Mouse (Mus musculus) embryonic facial prominence, embryonic 12.5 days (tissue): Measurements from ENCODE around the gene Mt4. TPM values are rescaled to one million over a fixed set of nuclear protein-coding genes. Genes with fewer than 3 reads are reported as not detected.
"Not testable (repeated sequence)": the region's sequence is repeated elsewhere in the genome, so short reads cannot be mapped to it uniquely, and the experiment has no call there.

ENCODE experiments used
- ATAC-seq: fragments of 200-750 bp; cut with Nextera tagmentation; 2 replicates; pipeline ENCODE4 v1.8.0; 2017; ENCODE audit not compliant: insufficient number of reproducible peaks, insufficient read depth, low FRiP score, low TSS enrichment
- H3K27ac ChIP-seq: fragments of 300-500 bp; sonication (generic); 2 replicates; pipeline ENCODE4 v1.5.1; 2016; ENCODE audit warnings: mild to moderate bottlenecking
- H3K27me3 ChIP-seq: fragments of 300-500 bp; sonication (generic); 2 replicates; pipeline ENCODE4 v1.6.1; 2016; ENCODE audit warnings: mild to moderate bottlenecking, moderate library complexity
- H3K36me3 ChIP-seq: fragments of 300-500 bp; sonication (generic); 2 replicates; pipeline ENCODE4 v1.6.1; 2016; ENCODE audit warnings: mild to moderate bottlenecking
- H3K4me1 ChIP-seq: fragments of 300-500 bp; sonication (generic); 2 replicates; pipeline ENCODE4 v1.6.1; 2016
- H3K4me2 ChIP-seq: fragments of 300-500 bp; sonication (generic); replicated peaks from 2 replicates; pipeline ENCODE4 v1.6.1; 2016; ENCODE audit warnings: mild to moderate bottlenecking, moderate library complexity
- H3K4me3 ChIP-seq: fragments of 300-500 bp; sonication (generic); 2 replicates; pipeline ENCODE4 v1.5.1; 2016; ENCODE audit warnings: mild to moderate bottlenecking
- H3K9ac ChIP-seq: fragments of 300-500 bp; sonication (generic); 2 replicates; pipeline ENCODE4 v1.6.1; 2016; ENCODE audit warnings: mild to moderate bottlenecking, moderate library complexity
- H3K9me3 ChIP-seq: fragments of 300-500 bp; sonication (generic); 2 replicates; pipeline ENCODE4 v1.6.1; 2016; ENCODE audit warnings: mild to moderate bottlenecking, moderate library complexity
- WGBS: fragments of 180-500 bp; shearing (Covaris S2); methylation state at CpG from one replicate; pipeline ENCODE4 v1.1.7; 2016; 5-methylcytosine and 5-hydroxymethylcytosine counted together
- polyA plus RNA-seq: library from polyadenylated mRNA; unstranded; fragments of >200 nt; fragmentation: Nextera tagmentation; extraction: Ambion mirVana; gene quantifications from 2 replicates; pipeline ENCODE4 v1.2.1, GENCODE M21; 2016

Gene Mt4
- polyA plus RNA-seq, 1 experiment from 2014 or later: not detected

GRCm38 (mm10) chr8:94140266-94140795 is 3.3 kb downstream of the Mt4 start:
- Histone ChIP-seq H3K4me1 (no peaks in the 10 kb centered on the region), H3K36me3 (no peaks in the 10 kb centered on the region), H3K4me3 (no peak overlapping the region), H3K27me3 (no peaks in the 10 kb centered on the region), H3K9me3 (no peaks in the 10 kb centered on the region), H3K27ac (no peak overlapping the region), H3K9ac (no peak overlapping the region), H3K4me2 (no peak overlapping the region)
- ATAC-seq: no peak
- WGBS: 81% methylated on average over 4 of the region's 4 CpGs

GRCm38 (mm10) chr8:94148236-94148635 is 11.2 kb downstream of the Mt4 start:
- H3K27ac ChIP-seq: no peak overlapping the region
- H3K36me3 ChIP-seq: no peaks in the 10 kb centered on the region
- peaks cover 23% of the 10 kb centered on the region for H3K27me3 ChIP-seq
- H3K9me3 ChIP-seq: no peaks in the 10 kb centered on the region
- 39% methylated on average over 5 of the region's 5 CpGs for WGBS
- H3K9ac ChIP-seq: no peak overlapping the region
- H3K4me3 ChIP-seq: no peak overlapping the region
- peaks cover 9% of the 10 kb centered on the region for H3K4me1 ChIP-seq
- no peak overlapping the region for H3K4me2 ChIP-seq
- no peak for ATAC-seq

DNA sequence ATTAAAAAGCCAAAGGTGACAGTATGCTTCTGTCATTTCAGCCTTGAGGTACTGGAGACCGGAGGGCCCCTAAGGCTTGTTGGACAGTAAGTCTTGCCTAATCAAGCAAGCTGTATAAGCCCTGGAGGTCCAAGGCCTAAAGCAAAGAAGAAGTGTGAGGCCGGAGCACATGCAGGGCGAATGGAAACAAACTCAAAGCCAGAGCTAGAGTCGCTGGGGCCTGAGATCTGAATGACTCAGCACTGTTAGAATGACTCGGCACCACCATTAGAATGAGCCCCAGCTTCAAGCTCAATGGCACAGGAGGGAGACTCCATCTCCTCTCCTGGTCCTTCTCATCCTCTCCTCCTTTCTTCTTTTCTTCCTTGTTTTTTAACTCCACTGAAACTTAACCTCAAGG is 13.9 kb downstream of the Mt4 start:
- ATAC-seq: no peak
- Histone ChIP-seq H3K4me2 (no peak overlapping the region), H3K9me3 (no peaks in the 10 kb centered on the region), H3K36me3 (no peaks in the 10 kb centered on the region), H3K4me1 (peaks cover 14% of the 10 kb centered on the region), H3K27me3 (peaks cover 34% of the 10 kb centered on the region), H3K9ac (no peak overlapping the region), H3K4me3 (no peak overlapping the region), H3K27ac (no peak overlapping the region)
- WGBS: 76% methylated on average over 5 of the region's 5 CpGs

DNA sequence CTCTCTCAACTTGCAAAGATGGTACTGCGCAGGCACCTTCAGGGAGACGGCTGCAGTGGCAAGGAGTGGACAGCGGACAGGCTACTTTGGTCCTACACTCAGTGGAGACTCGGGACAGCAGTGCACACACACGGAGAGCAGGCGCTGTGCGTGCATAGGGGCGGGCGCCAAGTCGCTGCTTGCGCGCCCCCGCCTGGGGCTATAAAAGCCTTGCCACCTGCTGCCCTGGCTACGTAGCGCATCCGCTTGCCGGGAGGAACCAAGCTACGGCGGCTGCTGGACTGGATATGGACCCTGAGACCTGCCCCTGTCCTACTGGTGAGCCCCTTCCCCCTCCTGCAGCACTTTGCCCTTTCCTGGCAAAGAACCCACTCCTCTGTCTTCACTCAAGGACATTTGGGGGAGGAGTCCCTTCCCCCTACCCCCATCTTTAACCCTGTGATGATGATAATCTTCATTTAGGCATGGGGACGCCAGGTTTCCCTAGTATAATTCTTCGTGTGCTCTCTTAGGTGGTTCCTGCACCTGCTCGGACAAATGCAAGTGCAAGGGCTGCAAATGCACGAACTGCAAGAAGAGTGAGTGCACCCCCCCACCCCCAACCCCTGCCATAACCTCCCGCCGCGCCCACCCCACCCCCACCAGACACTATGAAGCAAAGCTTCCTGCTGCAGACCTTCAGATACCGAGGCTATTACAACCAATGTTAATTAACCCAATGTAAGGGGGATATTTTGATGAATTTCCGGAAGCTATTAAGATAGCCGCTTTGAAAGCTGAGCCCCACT is 15.7 kb downstream of the Mt4 start, which contains the start of gene Mt3:
TSS of gene Mt3 (plus strand) at position 95 of the 788 bp plus-strand sequence.
- H3K9ac ChIP-seq: peak within 1 kb of the TSS; percentile 15; the same call in 1 of the 2 replicates
- peak within 1 kb of the TSS; percentile 57 for H3K4me2 ChIP-seq
- H3K9me3 ChIP-seq: no peaks in the 10 kb centered on the region
- H3K4me1 ChIP-seq: peaks cover 14% of the 10 kb centered on the region
- H3K4me3 ChIP-seq: peak within 1 kb of the TSS; percentile 27
- H3K27ac ChIP-seq: no peak within 1 kb of the TSS
- 0 out of 2 replicates have a peak, but pooled peaks have one; percentile 50 for ATAC-seq
- 2% methylated on average over 29 of the region's 29 CpGs for WGBS
- peaks cover 34% of the 10 kb centered on the region for H3K27me3 ChIP-seq
- H3K36me3 ChIP-seq: no peaks in the 10 kb centered on the region

DNA sequence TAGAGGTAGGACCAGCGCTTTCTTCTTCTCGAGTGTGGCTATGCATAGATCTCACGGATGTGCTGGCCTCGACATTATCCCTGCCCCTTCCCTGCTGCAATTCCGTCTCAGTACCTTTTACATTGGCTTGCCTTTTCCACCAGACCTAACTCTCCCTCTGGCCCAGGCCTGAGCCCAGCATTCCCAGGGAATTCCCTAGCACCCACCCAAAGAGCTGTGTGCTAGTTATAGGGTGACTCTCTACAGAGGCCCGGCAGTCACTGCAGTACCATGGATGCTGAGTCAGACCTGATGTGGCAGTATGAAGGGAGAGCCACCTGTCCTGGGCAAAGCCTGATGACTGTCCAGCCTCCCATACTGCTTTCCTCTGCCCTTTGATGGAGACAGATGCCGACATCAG is 16.5 kb downstream of the Mt4 start:
- Histone ChIP-seq H3K9me3 (no peaks in the 10 kb centered on the region), H3K27ac (no peak overlapping the region), H3K27me3 (peaks cover 34% of the 10 kb centered on the region), H3K4me2 (peak overlapping the region; percentile 57), H3K4me3 (0 out of 2 replicates have a peak overlapping the region, but pooled peaks have one; percentile 27), H3K36me3 (no peaks in the 10 kb centered on the region), H3K9ac (no peak overlapping the region), H3K4me1 (peaks cover 14% of the 10 kb centered on the region)
- WGBS: 26% methylated on average over 7 of the region's 7 CpGs
- 0 out of 2 replicates have a peak, but pooled peaks have one; percentile 24 for ATAC-seq

DNA sequence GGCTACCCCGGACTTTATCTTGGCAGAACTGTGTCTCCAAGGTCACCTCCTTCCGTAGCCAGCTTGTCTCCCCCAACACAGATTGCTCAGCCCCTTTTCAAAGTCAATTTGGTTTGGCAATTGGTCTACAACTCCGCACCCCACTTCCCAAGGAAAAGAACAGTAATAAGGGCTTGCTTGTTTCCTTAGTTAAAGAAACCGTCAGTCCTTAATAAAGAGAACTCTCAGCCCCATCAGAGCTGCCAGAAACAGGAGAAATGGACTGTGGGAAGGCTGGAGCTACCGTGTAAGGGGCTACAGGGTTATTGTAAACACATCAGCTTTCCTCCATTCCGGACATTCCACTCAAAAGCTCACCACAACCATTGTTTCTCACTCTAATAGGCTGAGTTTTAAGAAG is 17.5 kb downstream of the Mt4 start:
- H3K36me3 ChIP-seq: no peaks in the 10 kb centered on the region
- no peak overlapping the region for H3K27ac ChIP-seq
- H3K4me3 ChIP-seq: no peak overlapping the region
- H3K4me2 ChIP-seq: no peak overlapping the region
- no peaks in the 10 kb centered on the region for H3K9me3 ChIP-seq
- peaks cover 14% of the 10 kb centered on the region for H3K4me1 ChIP-seq
- ATAC-seq: no peak
- 47% methylated on average over 6 of the region's 6 CpGs for WGBS
- peaks cover 34% of the 10 kb centered on the region for H3K27me3 ChIP-seq
- H3K9ac ChIP-seq: no peak overlapping the region

DNA sequence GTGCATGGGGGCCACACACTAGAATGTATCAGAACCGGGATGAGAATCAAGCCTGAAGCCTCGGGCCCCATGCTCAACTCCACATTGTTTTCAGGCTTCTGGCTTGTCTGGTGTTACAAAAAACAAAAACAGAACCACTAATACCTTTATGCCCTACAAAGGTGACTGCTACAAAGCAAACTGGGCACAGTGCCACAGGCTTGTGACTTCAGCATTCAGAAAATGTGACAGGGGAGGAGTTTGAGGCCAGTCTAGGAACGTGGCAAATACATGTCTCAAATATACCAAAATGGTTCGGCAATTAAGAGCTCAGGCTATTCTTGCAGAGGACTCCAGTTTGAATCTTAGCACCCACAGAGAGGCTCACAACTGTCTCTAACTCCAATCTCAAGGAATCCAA is 19.1 kb downstream of the Mt4 start:
- H3K4me2 ChIP-seq: no peak overlapping the region
- no peak overlapping the region for H3K9ac ChIP-seq
- H3K27me3 ChIP-seq: peaks cover 30% of the 10 kb centered on the region
- no peaks in the 10 kb centered on the region for H3K9me3 ChIP-seq
- H3K4me3 ChIP-seq: no peak overlapping the region
- H3K27ac ChIP-seq: no peak overlapping the region
- no peaks in the 10 kb centered on the region for H3K36me3 ChIP-seq
- 68% methylated on average over 4 of the region's 4 CpGs for WGBS
- peaks cover 14% of the 10 kb centered on the region for H3K4me1 ChIP-seq
- no peak for ATAC-seq

DNA sequence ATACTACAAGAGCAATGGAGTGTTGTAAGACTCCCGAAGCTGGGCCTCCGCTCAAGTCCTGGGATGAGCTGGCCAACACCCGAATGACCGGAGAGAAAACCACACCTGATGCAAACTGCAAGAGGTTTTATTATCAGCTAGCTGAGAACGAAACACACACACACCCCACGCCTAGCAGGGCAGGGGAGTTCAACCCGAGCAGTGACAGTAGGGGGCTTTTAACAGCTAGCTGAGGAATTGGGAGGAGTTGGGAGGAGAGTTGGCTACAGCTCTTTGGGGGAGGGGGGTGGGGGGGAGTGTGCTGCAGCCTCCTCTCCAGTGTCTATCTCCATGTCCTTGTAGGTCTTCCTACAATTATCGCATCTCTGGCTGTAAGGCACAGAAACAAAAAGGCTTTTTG is 28.8 kb downstream of the Mt4 start:
- not testable (repeated sequence) for H3K36me3 ChIP-seq, H3K4me3 ChIP-seq, H3K4me2 ChIP-seq, H3K9ac ChIP-seq, H3K27ac ChIP-seq, ATAC-seq, H3K4me1 ChIP-seq, H3K9me3 ChIP-seq
- H3K27me3 ChIP-seq: peaks cover 18% of the 10 kb centered on the region
- 72% methylated on average over 8 of the region's 8 CpGs for WGBS

- H3K4me2 ChIP-seq: 0 out of 2 replicates have a peak overlapping the region, but pooled peaks have one; percentile 31
- no peak overlapping the region for H3K27ac ChIP-seq
- no peaks in the 10 kb centered on the region; the same call in 1 of the 2 replicates for H3K9me3 ChIP-seq
- no peaks in the 10 kb centered on the region for H3K36me3 ChIP-seq
- peaks cover 8% of the 10 kb centered on the region; the same call in 1 of the 2 replicates for H3K4me1 ChIP-seq
- 3% methylated on average over 6 of the region's 6 CpGs for WGBS
- no peak for ATAC-seq
- H3K27me3 ChIP-seq: peaks cover 33% of the 10 kb centered on the region
- H3K4me3 ChIP-seq: no peak overlapping the region
- no peak overlapping the region for H3K9ac ChIP-seq
Observed at GRCm38 (mm10) chr8:94167244-94167643, 30.2 kb downstream of the Mt4 start.

DNA sequence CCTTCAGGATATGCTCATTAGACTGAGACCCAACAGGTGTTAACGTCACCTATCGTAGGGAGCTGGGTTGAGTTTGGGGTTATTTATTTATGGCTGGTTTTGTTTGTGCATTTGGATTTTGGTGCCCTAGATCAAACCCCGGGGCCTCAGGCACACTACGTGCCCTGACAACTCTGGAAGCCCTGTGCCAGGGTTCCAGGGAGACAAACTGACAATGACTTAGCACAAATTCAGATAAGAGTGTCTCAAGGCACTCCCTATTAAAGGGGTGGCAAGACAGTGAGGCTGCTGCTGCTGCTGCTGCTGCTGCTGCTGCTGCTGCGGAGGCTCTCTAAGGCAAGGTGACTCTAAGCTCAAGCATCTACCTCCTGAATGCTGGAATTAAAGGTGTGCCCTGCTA is 32.5 kb downstream of the Mt4 start:
- peaks cover 56% of the 10 kb centered on the region for H3K27me3 ChIP-seq
- WGBS: 85% methylated on average over 5 of the region's 5 CpGs

DNA sequence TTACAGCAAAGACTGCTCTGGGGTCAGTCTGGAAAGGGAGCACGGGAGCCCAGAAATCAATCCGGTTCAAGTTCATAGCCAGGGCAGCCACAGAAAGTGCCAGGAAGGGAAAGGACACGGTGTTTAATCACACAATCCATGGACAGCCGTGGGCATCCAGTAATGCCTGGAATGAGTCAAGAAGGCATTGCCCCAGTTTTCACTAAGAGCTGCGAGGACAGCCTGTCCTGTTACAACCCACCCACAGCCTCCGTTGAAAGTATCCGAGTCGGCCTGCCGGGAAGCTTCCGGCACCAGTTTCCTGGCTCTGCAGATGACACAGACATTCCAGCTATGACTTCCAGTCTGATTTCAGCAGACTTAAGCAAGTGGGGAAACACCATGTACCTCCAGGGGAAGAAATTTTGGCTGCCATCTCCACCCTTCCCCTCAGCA is 34.3 kb downstream of the Mt4 start:
- Histone ChIP-seq H3K4me3 (peak overlapping the region; percentile 45; the same call in 1 of the 2 replicates), H3K27me3 (peaks cover 73% of the 10 kb centered on the region), H3K36me3 (no peaks in the 10 kb centered on the region), H3K27ac (no peak overlapping the region), H3K9ac (no peak overlapping the region), H3K4me1 (peaks cover 16% of the 10 kb centered on the region; the same call in 1 of the 2 replicates), H3K9me3 (no peaks in the 10 kb centered on the region), H3K4me2 (peak overlapping the region; percentile 90)
- 33% methylated on average over 10 of the region's 10 CpGs for WGBS
- no peak for ATAC-seq

More for the DNA sequence above, 32.5 kb downstream of the Mt4 start:
- no peak overlapping the region for H3K27ac ChIP-seq
- no peak for ATAC-seq
- no peak overlapping the region for H3K4me2 ChIP-seq
- H3K9ac ChIP-seq: no peak overlapping the region
- H3K36me3 ChIP-seq: no peaks in the 10 kb centered on the region
- no peaks in the 10 kb centered on the region for H3K9me3 ChIP-seq
- no peak overlapping the region for H3K4me3 ChIP-seq
- peaks cover 16% of the 10 kb centered on the region; the same call in 1 of the 2 replicates for H3K4me1 ChIP-seq
